Mouse (Mus musculus) MEL (cell line): ENCODE data around the gene Hgfac. TPM values are rescaled to one million over a fixed set of nuclear protein-coding genes. Genes with fewer than 3 reads are reported as not detected.

Experiments used
- DNase-seq: peaks from one replicate; pipeline ENCODE4 v3.0.0; 2011; ENCODE audit warnings: low read depth, low spot score
- H3K27ac ChIP-seq: 2 replicates; pipeline ENCODE4 v1.5.1; 2012; ENCODE audit warnings: low read depth, mild to moderate bottlenecking, control low read depth, low read length, moderate library complexity; ENCODE audit not compliant: control insufficient read depth
- H3K27me3 ChIP-seq, 2 experiments: fragments of 150-350 bp in 1 of 2; sonication (generic) in 1 of 2; 2 replicates each; pipeline ENCODE4 v1.6.1; 2012; ENCODE audit warnings: low read length in 2 of 2, mild to moderate bottlenecking in 2 of 2, improper control_type of control experiment in 1 of 2, moderate library complexity in 1 of 2; ENCODE audit not compliant: insufficient read depth in 2 of 2, control insufficient read depth in 1 of 2
- H3K36me3 ChIP-seq, 2 experiments: 2 replicates each; pipeline ENCODE4 v1.6.1; 2012 to 2014; ENCODE audit warnings: low read length in 2 of 2, improper control_type of control experiment in 1 of 2, inconsistent platforms in 1 of 2, mild to moderate bottlenecking in 1 of 2; ENCODE audit not compliant: insufficient read depth in 2 of 2, control insufficient read depth in 1 of 2
- H3K4me1 ChIP-seq, 2 experiments: fragments of 150-350 bp in 1 of 2; sonication (generic) in 1 of 2; 2 replicates each; pipeline ENCODE4 v1.6.1; 2012; ENCODE audit warnings: low read length in 2 of 2, improper control_type of control experiment in 1 of 2, mild to moderate bottlenecking in 1 of 2; ENCODE audit not compliant: insufficient read depth in 2 of 2, control insufficient read depth in 1 of 2
- H3K4me3 ChIP-seq, 2 experiments: fragments of 150-350 bp in 1 of 2; sonication (generic) in 1 of 2; 2 replicates each; pipeline ENCODE4 v1.5.1; 2012; ENCODE audit warnings: low read depth in 2 of 2, low read length in 2 of 2, mild to moderate bottlenecking in 2 of 2, moderate library complexity in 2 of 2, control low read depth in 1 of 2, improper control_type of control experiment in 1 of 2; ENCODE audit not compliant: control insufficient read depth in 1 of 2, insufficient read depth in 1 of 2
- H3K79me2 ChIP-seq: 2 replicates; pipeline ENCODE4 v1.6.1; 2012; ENCODE audit warnings: mild to moderate bottlenecking, low read length, moderate library complexity; ENCODE audit not compliant: control insufficient read depth, poor library complexity, insufficient read depth
- H3K9ac ChIP-seq: 2 replicates; pipeline ENCODE4 v1.6.1; 2012; ENCODE audit warnings: low read depth, mild to moderate bottlenecking, control low read depth, low read length, moderate library complexity; ENCODE audit not compliant: control insufficient read depth, poor library complexity, severe bottlenecking
- H3K9me3 ChIP-seq: fragments of 150-350 bp; sonication (generic); replicated peaks from 2 replicates; pipeline ENCODE4 v1.6.1; 2012; ENCODE audit warnings: mild to moderate bottlenecking, low read length, improper control_type of control experiment, moderate library complexity; ENCODE audit not compliant: insufficient read depth
- CHD2 ChIP-seq: IDR thresholded peaks from 2 replicates; pipeline ENCODE4 v1.6.1; 2011; ENCODE audit warnings: low read length, improper control_type of control experiment
- CTCF ChIP-seq, 3 experiments: IDR thresholded peaks in 2 of 3; conservative IDR thresholded peaks in 1 of 3; 2 replicates each; pipeline ENCODE4 v1.5.1; 2011 to 2012; ENCODE audit warnings: low read length in 3 of 3, low read depth in 2 of 3, mild to moderate bottlenecking in 2 of 3, improper control_type of control experiment in 1 of 3, inconsistent platforms in 1 of 3, mixed read lengths in 1 of 3, moderate library complexity in 1 of 3; ENCODE audit not compliant: control insufficient read depth in 1 of 3, insufficient read depth in 1 of 3, poor library complexity in 1 of 3, severe bottlenecking in 1 of 3
- ELF1 ChIP-seq: IDR thresholded peaks from 2 replicates; pipeline ENCODE4 v1.6.1; 2014; ENCODE audit warnings: low read depth, mild to moderate bottlenecking, inconsistent platforms, low read length, improper control_type of control experiment, moderate library complexity
- EP300 ChIP-seq, 2 experiments: IDR thresholded peaks; 2 replicates each; pipeline ENCODE4 v1.6.1; 2011; ENCODE audit warnings: improper control_type of control experiment in 2 of 2, low read length in 2 of 2, low read depth in 1 of 2, mild to moderate bottlenecking in 1 of 2
- GATA1 ChIP-seq: IDR thresholded peaks from 2 replicates; pipeline ENCODE4 v1.6.1; 2011; ENCODE audit warnings: low read depth, low read length, improper control_type of control experiment
- HCFC1 ChIP-seq: IDR thresholded peaks from 2 replicates; pipeline ENCODE4 v1.6.1; 2012; ENCODE audit warnings: low read depth, mild to moderate bottlenecking, inconsistent platforms, low read length, improper control_type of control experiment, moderate library complexity
- KAT2A ChIP-seq: conservative IDR thresholded peaks from 2 replicates; pipeline ENCODE4 v1.6.1; 2012; ENCODE audit warnings: low read depth, low read length, improper control_type of control experiment, inconsistent platforms
- MAFK ChIP-seq: IDR thresholded peaks from 2 replicates; pipeline ENCODE4 v1.6.1; 2011; ENCODE audit warnings: low read depth, mild to moderate bottlenecking, low read length, improper control_type of control experiment, borderline replicate concordance
- MAX ChIP-seq: IDR thresholded peaks from 2 replicates; pipeline ENCODE4 v1.6.1; 2011; ENCODE audit warnings: low read length, improper control_type of control experiment
- MAZ ChIP-seq: IDR thresholded peaks from 2 replicates; pipeline ENCODE4 v1.6.1; 2012; ENCODE audit warnings: low read depth, mild to moderate bottlenecking, inconsistent platforms, low read length, improper control_type of control experiment
- MYB ChIP-seq: IDR thresholded peaks from 2 replicates; pipeline ENCODE4 v1.6.1; 2011; ENCODE audit warnings: mild to moderate bottlenecking, low read depth, low read length, improper control_type of control experiment
- MYC ChIP-seq: IDR thresholded peaks from 2 replicates; pipeline ENCODE4 v1.6.1; 2011; ENCODE audit warnings: low read depth, mild to moderate bottlenecking, low read length, improper control_type of control experiment, moderate library complexity
- NELFE ChIP-seq: IDR thresholded peaks from 2 replicates; pipeline ENCODE4 v1.6.1; 2011; ENCODE audit warnings: low read depth, low read length, improper control_type of control experiment
- POLR2A ChIP-seq, 2 experiments: IDR thresholded peaks; 2 replicates each; pipeline ENCODE4 v1.6.1; 2011 to 2012; ENCODE audit warnings: low read length in 2 of 2, mild to moderate bottlenecking in 2 of 2, control low read depth in 1 of 2, improper control_type of control experiment in 1 of 2, low read depth in 1 of 2, moderate library complexity in 1 of 2; ENCODE audit not compliant: control insufficient read depth in 1 of 2, insufficient read depth in 1 of 2, poor library complexity in 1 of 2
- POLR2AphosphoS2 ChIP-seq: IDR thresholded peaks from 2 replicates; pipeline ENCODE4 v1.6.1; 2011; ENCODE audit warnings: low read length, improper control_type of control experiment
- POLR2AphosphoS5 ChIP-seq: IDR thresholded peaks from 2 replicates; pipeline ENCODE4 v1.6.1; 2012; ENCODE audit warnings: low read depth, borderline replicate concordance, mild to moderate bottlenecking, inconsistent platforms, low read length, moderate library complexity, mixed read lengths
- SIN3A ChIP-seq: IDR thresholded peaks from 2 replicates; pipeline ENCODE4 v1.6.1; 2012; ENCODE audit warnings: low read length, improper control_type of control experiment, inconsistent platforms
- SMC3 ChIP-seq: IDR thresholded peaks from 2 replicates; pipeline ENCODE4 v1.6.1; 2011; ENCODE audit warnings: low read depth, low read length, improper control_type of control experiment
- TCF12 ChIP-seq: IDR thresholded peaks from 2 replicates; pipeline ENCODE4 v1.6.1; 2014; ENCODE audit warnings: low read depth, mild to moderate bottlenecking, inconsistent platforms, low read length, improper control_type of control experiment, moderate library complexity
- USF2 ChIP-seq, 2 experiments: IDR thresholded peaks; 2 replicates each; pipeline ENCODE4 v1.6.1; 2011 to 2012; ENCODE audit warnings: improper control_type of control experiment in 2 of 2, low read length in 2 of 2, borderline replicate concordance in 1 of 2, inconsistent platforms in 1 of 2, low read depth in 1 of 2, mild to moderate bottlenecking in 1 of 2; ENCODE audit not compliant: insufficient read depth in 1 of 2
- ZNF384 ChIP-seq: IDR thresholded peaks from 2 replicates; pipeline ENCODE4 v1.6.1; 2012; ENCODE audit warnings: low read depth, mild to moderate bottlenecking, inconsistent platforms, low read length, improper control_type of control experiment
- polyA plus RNA-seq, 2 experiments: library from polyadenylated mRNA; stranded (reverse) in 1 of 2; unstranded in 1 of 2; fragments of >175 nt in 1 of 2; fragments of >200 nt in 1 of 2; gene quantifications; 2 replicates each; pipeline versions ENCODE4 v1.2.1 to v1.2.4; 2012; ENCODE audit warnings: low replicate concordance in 2 of 2, low read depth in 1 of 2; ENCODE audit not compliant: insufficient read length in 2 of 2, insufficient read depth in 1 of 2, missing spikeins in 1 of 2
- total RNA-seq: library from RNA; depleted of rRNA; stranded (reverse); fragments of 300-350 nt; gene quantifications from 2 replicates; pipeline ENCODE4 v1.2.3, GENCODE M21; 2012

Gene Hgfac
- total and polyA plus RNA-seq, 3 experiments, result 0.62 to 1.6 TPM; not detected in 1

DNA sequence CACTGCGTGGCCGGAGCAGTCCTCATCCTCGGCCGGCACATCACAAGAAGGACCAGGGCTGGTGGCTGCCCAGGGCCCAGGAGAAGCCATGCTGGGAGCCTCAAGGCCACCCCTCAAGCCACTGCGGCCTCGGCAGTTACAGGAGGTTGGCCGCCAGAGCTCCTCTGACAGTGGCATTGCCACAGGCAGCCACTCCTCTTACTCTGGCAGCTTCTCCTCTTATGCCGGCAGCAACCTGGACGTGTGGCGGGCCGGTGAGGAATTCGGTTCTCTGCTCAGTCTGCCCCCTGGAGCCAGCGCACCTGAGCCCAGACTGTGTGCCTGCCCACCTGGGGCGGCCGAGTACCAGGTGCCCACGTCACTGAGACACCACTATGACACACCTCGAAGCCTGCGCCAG, 37.8 kb downstream of the Hgfac start:
- peaks cover 0 to 4% of the 10 kb centered on the region in 2 experiments; a peak in 2 of 4 replicates for H3K27me3 ChIP-seq

DNA sequence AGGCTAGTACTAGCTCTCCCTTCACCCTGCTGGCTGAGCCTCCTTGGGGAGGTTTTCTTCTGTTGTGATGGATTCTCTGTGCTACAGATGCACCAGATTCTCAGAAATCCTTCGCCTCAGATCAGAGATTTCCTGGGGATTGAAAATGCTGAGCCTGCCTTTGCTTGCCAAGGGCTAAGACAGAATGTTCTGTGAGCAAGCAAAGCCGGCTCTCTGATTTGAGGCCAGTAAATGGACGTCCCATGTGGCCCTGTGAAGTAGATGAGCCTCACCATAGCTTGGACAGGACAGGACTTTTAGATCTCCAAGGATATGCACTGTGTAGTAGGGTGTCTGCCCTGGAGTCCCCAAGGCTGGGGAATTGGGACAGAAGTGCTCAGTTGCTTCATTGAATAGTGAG, 43.6 kb downstream of the Hgfac start:
- H3K27me3 ChIP-seq, result peaks cover 6 to 14% of the 10 kb centered on the region in 2 experiments; a peak in 3 of 4 replicates
- no peaks in the 10 kb centered on the region for H3K79me2 ChIP-seq
- H3K9ac ChIP-seq, result no peak overlapping the region
- H3K4me3 ChIP-seq, result no peak overlapping the region
- no peaks in the 10 kb centered on the region for H3K36me3 ChIP-seq
- no peak overlapping the region for H3K27ac ChIP-seq
- no peak for DNase-seq
- TF ChIP-seq NELFE (no peak), HCFC1 (no peak), ELF1 (no peak), CTCF (IDR thresholded peaks at IDR 0.05 in 2 of 3, conservative IDR thresholded peaks at IDR 0.05 in 1 of 3; ENCODE audit: control insufficient read depth in 1 of 3, insufficient read depth in 1 of 3, low read depth in 2 of 3, low read length in 3 of 3, poor library complexity in 1 of 3, severe bottlenecking in 1 of 3) (no peak), CHD2 (no peak), MAFK (no peak), POLR2A (IDR thresholded peaks at IDR 0.05; ENCODE audit: control insufficient read depth in 1 of 2, insufficient read depth in 1 of 2, low read depth in 1 of 2, low read length in 2 of 2, poor library complexity in 1 of 2) (no peak), MYB (no peak), SIN3A (no peak), USF2 (IDR thresholded peaks at IDR 0.05; ENCODE audit: borderline replicate concordance in 1 of 2, insufficient read depth in 1 of 2, low read depth in 1 of 2, low read length in 2 of 2) (no peak), MYC (no peak), POLR2AphosphoS2 (no peak)
- no peaks in the 10 kb centered on the region for H3K4me1 ChIP-seq
- H3K9me3 ChIP-seq, result no peaks in the 10 kb centered on the region

More for the DNA sequence above, 37.8 kb downstream of the Hgfac start:
- no peaks in the 10 kb centered on the region for H3K9me3 ChIP-seq
- no peak overlapping the region for H3K9ac ChIP-seq
- H3K27ac ChIP-seq, result no peak overlapping the region
- H3K79me2 ChIP-seq, result no peaks in the 10 kb centered on the region
- DNase-seq, result no peak
- no peaks in the 10 kb centered on the region for H3K36me3 ChIP-seq
- H3K4me1 ChIP-seq, result no peaks in the 10 kb centered on the region
- TF ChIP-seq EP300 (IDR thresholded peaks at IDR 0.05; ENCODE audit: low read depth in 1 of 2, low read length in 2 of 2) (no peak), MAFK (no peak), ZNF384 (no peak), USF2 (IDR thresholded peaks at IDR 0.05; ENCODE audit: borderline replicate concordance in 1 of 2, insufficient read depth in 1 of 2, low read depth in 1 of 2, low read length in 2 of 2) (no peak), TCF12 (no peak), MYC (no peak), POLR2AphosphoS5 (no peak), GATA1 (no peak), MAX (no peak), KAT2A (no peak), MAZ (no peak), CHD2 (no peak), HCFC1 (no peak), SMC3 (no peak)
- H3K4me3 ChIP-seq, result no peak overlapping the region
